Mouse (Mus musculus): ENCODE measurements around the gene Fry.

- TF ChIP-seq CTCF (IDR thresholded peaks at IDR 0.05; ENCODE audit: low read depth, low read length) (no peak), POLR2A (IDR thresholded peaks at IDR 0.05; ENCODE audit: insufficient read depth, low read length) (no peak)
Observed at GRCm38 (mm10) chr5:150453490-150453889, 335.0 kb downstream of the Fry start.
